Mouse (Mus musculus) forebrain, embryonic 10.5 days (tissue): Measurements from ENCODE around the gene Srek1ip1. TPM values are rescaled to one million over a fixed set of nuclear protein-coding genes. Genes with fewer than 3 reads are reported as not detected.
A peak's percentile ranks its signal among the peaks of the same experiment; 100 is the strongest.

Experiments used
- DNase-seq: peaks from one replicate; pipeline ENCODE4 v3.0.0-alpha.2; 2017; ENCODE audit warnings: low spot score; ENCODE audit errors: extremely low spot score
- H3K27ac ChIP-seq: fragments of 300-500 bp; sonication (generic); 2 replicates; pipeline ENCODE4 v1.5.1; 2016; ENCODE audit warnings: mild to moderate bottlenecking
- H3K27me3 ChIP-seq: fragments of 300-500 bp; sonication (generic); 2 replicates; pipeline ENCODE4 v1.6.1; 2016; ENCODE audit warnings: mild to moderate bottlenecking; ENCODE audit not compliant: poor library complexity, severe bottlenecking
- H3K36me3 ChIP-seq: fragments of 300-500 bp; sonication (generic); replicated peaks from 2 replicates; pipeline ENCODE4 v1.6.1; 2016; ENCODE audit warnings: mild to moderate bottlenecking, moderate library complexity
- H3K4me1 ChIP-seq: fragments of 300-500 bp; sonication (generic); 2 replicates; pipeline ENCODE4 v1.6.1; 2016
- H3K4me3 ChIP-seq: fragments of 300-500 bp; sonication (generic); 2 replicates; pipeline ENCODE4 v1.5.1; 2016; ENCODE audit warnings: mild to moderate bottlenecking, moderate library complexity
- H3K9me3 ChIP-seq: fragments of 300-500 bp; sonication (generic); 2 replicates; pipeline ENCODE4 v1.6.1; 2016; ENCODE audit warnings: mild to moderate bottlenecking, moderate library complexity
- WGBS: fragments of 180-500 bp; shearing (Covaris S2); methylation state at CpG from one replicate; pipeline ENCODE4 v1.1.7; 2016; 5-methylcytosine and 5-hydroxymethylcytosine counted together
- polyA plus RNA-seq: library from polyadenylated mRNA; unstranded; fragments of >200 nt; fragmentation: Nextera tagmentation; extraction: Ambion mirVana; gene quantifications from 2 replicates; pipeline ENCODE4 v1.2.1, GENCODE M21; 2016

Srek1ip1 gene
- polyA plus RNA-seq, 1 experiment from 2014 or later = 18.3 TPM

DNA sequence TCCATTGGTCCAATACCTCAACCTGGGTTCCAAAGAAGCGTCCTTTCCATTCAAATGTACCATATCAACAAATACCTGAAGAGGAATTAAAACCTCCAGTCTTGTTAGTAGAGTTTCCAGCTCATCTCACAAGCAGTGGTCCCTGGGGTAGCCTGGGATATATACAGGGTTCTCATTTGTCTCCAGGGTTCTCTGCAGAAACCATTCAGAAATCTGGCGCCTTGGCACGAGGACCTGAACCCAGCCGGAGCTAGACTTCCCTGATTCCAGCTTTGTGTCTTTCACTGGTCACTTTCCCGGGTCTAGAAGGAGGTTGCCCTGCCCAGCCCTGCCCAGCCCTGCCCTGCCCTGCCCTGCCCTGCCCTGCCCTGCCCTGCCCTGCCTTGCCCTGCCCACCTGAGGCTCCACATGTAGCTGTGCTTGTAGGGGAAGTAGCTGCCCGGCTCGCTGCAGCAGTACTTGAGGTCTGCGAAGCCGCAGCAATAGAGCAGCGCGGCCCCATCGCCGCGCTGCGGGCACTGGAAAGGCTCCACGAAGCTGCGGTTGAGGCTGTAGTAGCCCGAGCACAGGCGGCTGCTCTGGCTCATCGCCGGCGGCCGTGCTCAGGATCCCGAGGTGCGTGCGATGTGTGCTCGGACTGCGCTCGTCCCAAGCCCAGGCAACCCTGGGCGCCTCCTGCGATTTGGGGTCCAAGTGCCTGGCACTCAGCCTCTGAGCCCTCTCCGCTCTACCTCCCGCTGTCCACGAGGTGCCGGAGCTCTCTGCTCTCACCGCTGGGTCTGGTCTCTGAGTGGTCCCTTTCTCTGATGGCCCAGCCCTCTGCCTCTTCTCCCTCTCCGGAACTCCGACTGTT lies 71.1 kb downstream of the Srek1ip1 start, which contains the start of gene Shisal2b:
TSS of gene Shisal2b (minus strand) at position 767 of the 853 bp plus-strand sequence.
- WGBS = 5% methylated on average over 38 of the region's 38 CpGs
- Histone ChIP-seq H3K4me3 (peak within 1 kb of the TSS; percentile 62), H3K36me3 (no peaks in the 10 kb centered on the region), H3K4me1 (peaks cover 12% of the 10 kb centered on the region), H3K9me3 (no peaks in the 10 kb centered on the region), H3K27me3 (peaks cover 43% of the 10 kb centered on the region), H3K27ac (peak within 1 kb of the TSS; percentile 80)
- peak; percentile 59 for DNase-seq

DNA sequence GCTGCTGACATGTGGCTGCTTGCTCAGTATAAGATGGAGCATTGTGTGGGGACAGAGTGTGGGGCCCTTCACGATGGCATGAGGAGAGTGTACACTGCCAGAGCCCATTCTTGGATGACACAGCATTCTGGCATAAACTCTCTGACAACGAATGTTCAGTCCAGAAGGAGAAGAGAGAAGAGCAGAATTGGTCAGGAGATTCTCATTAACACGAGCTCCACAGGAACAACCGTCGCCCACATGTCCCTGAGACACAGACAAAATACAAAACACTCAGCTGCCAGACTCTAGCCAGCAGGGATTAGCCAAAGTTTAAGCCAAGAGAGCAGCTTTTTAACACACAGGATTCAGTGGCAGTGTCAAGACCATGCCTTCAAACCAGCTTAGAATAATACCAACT lies 74.4 kb downstream of the Srek1ip1 start:
- Histone ChIP-seq H3K9me3 (no peaks in the 10 kb centered on the region), H3K27me3 (peaks cover 37% of the 10 kb centered on the region), H3K27ac (no peak overlapping the region), H3K4me1 (peaks cover 12% of the 10 kb centered on the region), H3K36me3 (no peaks in the 10 kb centered on the region), H3K4me3 (no peak overlapping the region)
- WGBS = 86% methylated on average over 5 of the region's 5 CpGs
- no peak for DNase-seq

DNA sequence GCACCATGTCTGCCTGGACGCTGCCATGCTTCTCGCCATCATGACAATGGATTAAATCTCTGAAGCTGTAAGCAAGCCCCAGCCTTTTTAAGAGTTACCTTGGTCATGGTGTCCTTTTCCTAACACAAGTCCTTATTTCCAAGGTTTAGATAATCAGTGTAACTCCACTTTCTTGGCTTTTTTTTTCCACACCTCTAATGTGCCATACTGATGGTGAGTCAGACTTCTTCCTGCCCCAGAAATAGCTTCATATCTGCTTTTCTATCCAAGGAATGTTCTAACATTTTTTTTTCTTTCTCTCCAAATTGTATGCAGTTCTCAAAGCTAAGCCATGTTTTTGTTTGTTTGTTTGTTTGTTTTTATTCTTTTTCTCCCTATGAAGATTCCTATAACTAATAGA lies 77.6 kb downstream of the Srek1ip1 start:
- no peak for DNase-seq
- H3K9me3 ChIP-seq = no peaks in the 10 kb centered on the region
- no peak overlapping the region for H3K4me3 ChIP-seq
- no peaks in the 10 kb centered on the region for H3K4me1 ChIP-seq
- peaks cover 5% of the 10 kb centered on the region for H3K27me3 ChIP-seq
- H3K27ac ChIP-seq = no peak overlapping the region
- 94% methylated on average over 2 of the region's 2 CpGs for WGBS
- H3K36me3 ChIP-seq = no peaks in the 10 kb centered on the region

DNA sequence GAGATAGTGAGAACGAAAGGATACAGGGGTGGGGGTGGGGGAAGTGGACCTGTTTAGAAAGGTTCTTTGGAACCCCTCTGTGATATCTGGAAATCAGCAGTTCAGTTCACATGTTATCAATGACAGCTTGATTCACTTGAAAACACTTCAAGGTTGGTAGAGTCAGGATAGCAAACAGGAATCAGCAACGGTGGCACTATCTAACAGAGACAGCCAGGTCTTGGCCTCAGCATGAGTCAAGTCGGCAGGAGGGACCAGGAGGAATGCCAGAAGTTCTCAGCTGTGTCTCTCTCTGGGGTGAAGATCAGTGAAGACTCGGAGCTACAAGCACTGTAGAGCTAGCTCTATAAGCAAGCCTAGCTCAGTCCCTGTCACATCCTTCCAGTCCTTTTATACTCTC lies 86.2 kb downstream of the Srek1ip1 start:
- 85% methylated on average over 4 of the region's 4 CpGs for WGBS
- Histone ChIP-seq H3K27ac (no peak overlapping the region), H3K4me3 (no peak overlapping the region), H3K27me3 (no peaks in the 10 kb centered on the region), H3K4me1 (peaks cover 7% of the 10 kb centered on the region), H3K36me3 (no peaks in the 10 kb centered on the region), H3K9me3 (no peaks in the 10 kb centered on the region)
- DNase-seq = no peak

DNA sequence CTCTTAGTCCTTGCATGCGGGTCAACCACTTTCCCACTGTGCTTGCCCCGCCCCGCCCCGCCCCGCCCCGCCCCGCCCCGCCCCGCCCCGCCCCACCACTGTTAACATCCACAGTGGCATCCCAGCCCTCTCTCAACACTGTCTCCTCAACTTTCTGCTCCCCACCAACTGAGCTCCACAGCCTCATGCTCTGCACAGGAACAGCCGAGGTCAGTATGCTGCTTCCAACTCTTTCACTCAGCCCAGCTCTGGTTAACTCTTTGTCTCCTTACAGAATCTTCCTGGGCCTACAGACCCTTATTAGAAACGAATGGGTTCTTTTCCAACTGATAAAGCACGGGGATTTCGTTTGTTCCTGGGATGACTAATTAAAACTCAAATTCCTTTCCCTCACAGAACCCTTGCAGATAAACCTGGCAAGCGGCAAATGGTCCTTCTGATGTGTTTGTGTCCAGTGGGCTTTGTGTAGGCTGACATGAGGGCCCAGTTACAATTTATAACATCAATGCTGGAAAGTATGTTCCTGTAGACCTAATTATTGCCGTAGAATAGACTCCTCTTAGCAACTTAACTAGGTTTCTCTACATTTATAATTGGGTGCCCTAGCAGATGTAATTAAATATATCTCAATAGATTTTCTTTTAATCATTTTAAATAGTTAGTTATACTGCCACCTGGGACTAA lies 91.4 kb downstream of the Srek1ip1 start:
- DNase-seq = no peak
- H3K36me3 ChIP-seq = no peaks in the 10 kb centered on the region
- peaks cover 11% of the 10 kb centered on the region for H3K4me1 ChIP-seq
- no peak overlapping the region; the same call in 1 of the 2 replicates for H3K27ac ChIP-seq
- 27% methylated on average over 12 of the region's 16 CpGs for WGBS
- no peaks in the 10 kb centered on the region for H3K9me3 ChIP-seq
- no peaks in the 10 kb centered on the region for H3K27me3 ChIP-seq
- H3K4me3 ChIP-seq = no peak overlapping the region

DNA sequence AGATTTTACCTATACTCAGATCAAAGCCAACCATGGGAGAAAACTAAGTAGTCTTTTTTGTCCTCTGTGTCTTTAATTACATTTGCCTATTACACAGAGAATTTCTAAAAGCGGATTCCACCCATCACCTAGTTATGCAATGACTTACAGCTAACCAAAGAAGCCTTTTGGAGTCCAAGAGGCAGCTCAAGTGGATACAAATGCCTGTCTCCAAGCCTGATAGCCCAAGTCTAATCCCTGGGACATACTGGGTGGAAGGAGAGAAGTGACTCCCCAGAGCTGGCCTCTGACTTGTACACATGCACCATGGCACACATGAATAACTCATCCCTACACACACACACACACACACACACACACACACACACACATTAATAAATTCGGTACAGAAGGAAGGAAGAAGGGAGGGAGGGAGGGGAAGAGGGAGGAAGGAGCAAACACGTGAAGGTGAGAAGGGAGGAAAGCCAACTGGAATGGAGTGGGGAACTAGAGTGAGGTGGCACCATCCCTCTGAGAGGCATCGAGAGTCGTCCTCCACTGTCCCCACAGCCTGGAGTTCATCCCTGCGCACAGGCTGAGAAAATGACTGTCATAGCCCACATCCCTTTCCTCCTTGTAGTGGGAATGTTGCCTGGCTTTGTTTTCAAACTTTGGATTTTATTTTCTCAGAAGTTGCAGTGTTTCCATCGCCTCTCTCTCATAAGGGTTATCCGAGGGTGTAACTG lies 94.2 kb downstream of the Srek1ip1 start:
- Histone ChIP-seq H3K4me3 (no peak overlapping the region), H3K36me3 (no peaks in the 10 kb centered on the region), H3K27me3 (no peaks in the 10 kb centered on the region), H3K27ac (no peak overlapping the region), H3K9me3 (no peaks in the 10 kb centered on the region), H3K4me1 (peaks cover 11% of the 10 kb centered on the region)
- no peak for DNase-seq
- 82% methylated on average over 8 of the region's 8 CpGs for WGBS

Other genes starting within 250 kb of the Srek1ip1 start
- 33.6 and 35.1 TPM in 2 replicates for gene Cwc27, start 24.7 kb downstream of the Srek1ip1 start, polyA plus RNA-seq
- 0.71 TPM in 1 of 2 replicates, not detected in the other for gene Shisal2b, start 71.4 kb downstream of the Srek1ip1 start, polyA plus RNA-seq